Mouse (Mus musculus): Measurements from ENCODE around the gene Casp6. TPM values are rescaled to one million over a fixed set of nuclear protein-coding genes. Genes with fewer than 3 reads are reported as not detected.

Casp6 gene
- total RNA-seq, 2 experiments from 2014 or later = 19.5 to 25.3 TPM

GRCm38 (mm10) chr3:129913241-129913640, 12.0 kb downstream of the Casp6 start:
- intact Hi-C loops (cut with DNase I) = no loop called here
- DNase-seq = no peak

GRCm38 (mm10) chr3:129917424-129917823, 16.2 kb downstream of the Casp6 start:
- intact Hi-C loops (cut with DNase I) = no loop called here
- no peak for DNase-seq

GRCm38 (mm10) chr3:129918434-129918833, 17.2 kb downstream of the Casp6 start:
- DNase-seq = peak; percentile 67 to 75
- intact Hi-C loops (cut with DNase I) = loop anchor here (1.0 kb wide), 1 partner anchor 162 kb away; no protein-coding TSS in a partner anchor

- no peak for DNase-seq
- intact Hi-C loops (cut with DNase I) = no loop called here
Measured at GRCm38 (mm10) chr3:129923581-129923980, 22.4 kb downstream of the Casp6 start.

- DNase-seq = no peak
- intact Hi-C loops (cut with DNase I) = no loop called here
Measured at GRCm38 (mm10) chr3:129925861-129926260, 24.6 kb downstream of the Casp6 start.

GRCm38 (mm10) chr3:129930213-129930778, 29.1 kb downstream of the Casp6 start:
- intact Hi-C loops (cut with DNase I) = no loop called here
- peak; percentile 15 to 20 for DNase-seq

GRCm38 (mm10) chr3:129932443-129932842, 31.2 kb downstream of the Casp6 start:
- DNase-seq = peak in 1 of 2 experiments; percentile 12
- intact Hi-C loops (cut with DNase I) = no loop called here

- intact Hi-C loops (cut with DNase I) = no loop called here
Measured at GRCm38 (mm10) chr3:129936561-129936960, 35.3 kb downstream of the Casp6 start.

GRCm38 (mm10) chr3:129937848-129938247, 36.6 kb downstream of the Casp6 start:
- DNase-seq = peak in 1 of 2 experiments; percentile 4

More at GRCm38 (mm10) chr3:129936561-129936960, 35.3 kb downstream of the Casp6 start:
- DNase-seq = no peak

GRCm38 (mm10) chr3:129939058-129939457, 37.8 kb downstream of the Casp6 start:
- no peak for DNase-seq
- intact Hi-C loops (cut with DNase I) = no loop called here

More at GRCm38 (mm10) chr3:129937848-129938247, 36.6 kb downstream of the Casp6 start:
- intact Hi-C loops (cut with DNase I) = no loop called here

GRCm38 (mm10) chr3:129940780-129941179, 39.6 kb downstream of the Casp6 start:
- intact Hi-C loops (cut with DNase I) = no loop called here
- no peak for DNase-seq

- no peak for DNase-seq
- intact Hi-C loops (cut with DNase I) = no loop called here
Measured at GRCm38 (mm10) chr3:129941291-129941690, 40.1 kb downstream of the Casp6 start.

GRCm38 (mm10) chr3:129943813-129944212, 42.6 kb downstream of the Casp6 start:
- intact Hi-C loops (cut with DNase I) = no loop called here
- no peak for DNase-seq

- DNase-seq = no peak
- intact Hi-C loops (cut with DNase I) = no loop called here
Measured at GRCm38 (mm10) chr3:129946217-129946914, 45.1 kb downstream of the Casp6 start.

- intact Hi-C loops (cut with DNase I) = no loop called here
- peak in 1 of 2 experiments; percentile 10 for DNase-seq
Measured at GRCm38 (mm10) chr3:129948359-129948758, 47.1 kb downstream of the Casp6 start.

- no peak for DNase-seq
- intact Hi-C loops (cut with DNase I) = no loop called here
Measured at GRCm38 (mm10) chr3:129949158-129949773, 48.0 kb downstream of the Casp6 start.

- intact Hi-C loops (cut with DNase I) = no loop called here
- DNase-seq = no peak
Measured at GRCm38 (mm10) chr3:129953296-129953695, 52.1 kb downstream of the Casp6 start.

GRCm38 (mm10) chr3:129962533-129962932, 61.3 kb downstream of the Casp6 start:
- no peak for DNase-seq
- intact Hi-C loops (cut with DNase I) = no loop called here

All from heart, postnatal 10 days (tissue).